Comparison of ENCODE assay signal across 13 mouse cellular contexts in the genomic region with DNA sequence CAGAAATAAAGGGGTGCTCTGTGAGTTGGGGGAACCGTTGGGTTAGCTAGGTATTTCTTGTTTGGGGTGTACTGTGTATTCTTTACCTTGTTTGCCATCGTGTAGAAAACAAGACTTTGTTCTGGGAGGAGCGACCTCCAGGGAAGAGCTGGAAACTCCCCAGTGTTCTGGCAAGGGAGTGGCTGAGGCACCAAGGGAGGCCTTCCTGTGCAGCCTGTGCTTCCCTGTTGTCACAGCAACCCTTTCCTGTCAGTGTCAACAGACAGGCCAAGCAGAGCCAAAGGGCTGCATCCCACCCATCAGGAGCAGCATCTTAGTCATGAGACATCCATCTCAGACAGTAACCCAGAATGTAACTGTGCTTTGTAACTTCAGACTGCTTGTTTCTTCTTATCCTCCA.
DNase-seq lines count a peak whose midpoint lies in the region; ATAC-seq and TF ChIP-seq lines count a peak whose summit lies in the region.
"Had no signal": no experiment of that assay in that cellular context is flagged by ENCODE, and none has a peak within 500 bp of the region (broad histone marks: within the 10 kb centered on the region; RNA-seq: fewer than 3 reads in every experiment).

No protein-coding gene starts in this region.

- DNase-seq in cerebellum, postnatal 4 days (ENCODE audit: low spot score in 2 of 2): no peak
- no peak for DNase-seq in liver, postnatal 0 days
- DNase-seq in liver, embryonic 11.5 days (ENCODE audit: low spot score): no peak
- DNase-seq in heart, adult 9 months (ENCODE audit: low spot score in 2 of 2): peak; percentile 21 to 37
- no peak for DNase-seq in layer of hippocampus, adult 9-10 months (ENCODE audit: low spot score)
- no peak for DNase-seq in forebrain, embryonic 11.5 days (ENCODE audit: low spot score)
- DNase-seq: forebrain, postnatal 0 days; right cerebral cortex, postnatal 4 days had no signal

- H3K9me3 ChIP-seq in liver, postnatal 0 days (ENCODE audit: low read length): no peaks in the 10 kb centered on the region
- no peaks in the 10 kb centered on the region for H3K9me3 ChIP-seq in liver, embryonic 11.5 days (ENCODE audit: control insufficient read depth, low read length)
- H3K9me3 ChIP-seq in forebrain, embryonic 11.5 days (ENCODE audit: control insufficient read depth, low read length): no peaks in the 10 kb centered on the region
- H3K9me3 ChIP-seq: embryonic facial prominence, embryonic 13.5 days had no signal

- no peaks in the 10 kb centered on the region for H3K36me3 ChIP-seq in liver, postnatal 0 days (replicated peaks; ENCODE audit: insufficient read depth, low read length)
- no peaks in the 10 kb centered on the region for H3K36me3 ChIP-seq in liver, embryonic 11.5 days (ENCODE audit: control insufficient read depth, insufficient read depth, low read length)
- H3K36me3 ChIP-seq in forebrain, embryonic 11.5 days (ENCODE audit: control insufficient read depth, insufficient read depth, low read length): no peaks in the 10 kb centered on the region
- H3K36me3 ChIP-seq: embryonic facial prominence, embryonic 13.5 days had no signal

- no peak for TF ChIP-seq EP300 in liver, postnatal 0 days (IDR thresholded peaks at IDR 0.05; ENCODE audit: low read depth)

- 21% methylated on average over 3 of the region's 3 CpGs for WGBS in liver, postnatal 0 days (ENCODE audit: insufficient replicate concordance)
- 20% methylated on average over 3 of the region's 3 CpGs for WGBS in liver, embryonic 11.5 days
- WGBS in forebrain, embryonic 11.5 days: 42% methylated on average over 3 of the region's 3 CpGs

- H3K4me2 ChIP-seq in liver, postnatal 0 days (ENCODE audit: low read depth, low read length): no peak overlapping the region
- H3K4me2 ChIP-seq in liver, embryonic 11.5 days: no peak overlapping the region
- no peak overlapping the region for H3K4me2 ChIP-seq in forebrain, embryonic 11.5 days (ENCODE audit: low read depth, low read length, severe bottlenecking)
- H3K4me2 ChIP-seq: embryonic facial prominence, embryonic 13.5 days had no signal

- peak; percentile 75 for ATAC-seq in cerebellum, adult (ENCODE audit: insufficient number of reproducible peaks, low FRiP score, low TSS enrichment)
- ATAC-seq in liver, postnatal 0 days: peak; percentile 54
- no peak for ATAC-seq in liver, embryonic 11.5 days (replicated peaks; ENCODE audit: low FRiP score)
- no peak for ATAC-seq in monocyte, adult 5-6 weeks (replicated peaks; ENCODE audit: insufficient number of reproducible peaks, low FRiP score, low TSS enrichment, poor library complexity, severe bottlenecking)
- ATAC-seq in forebrain, embryonic 11.5 days (replicated peaks; ENCODE audit: low FRiP score): no peak
- ATAC-seq: forebrain, postnatal 0 days; hindbrain, embryonic 16.5 days; midbrain, embryonic 16.5 days had no signal

- no peak for TF ChIP-seq CTCF in liver, postnatal 0 days (IDR thresholded peaks at IDR 0.05; ENCODE audit: low read depth)

- no peak overlapping the region for H3K4me3 ChIP-seq in liver, postnatal 0 days (ENCODE audit: low read depth, low read length)
- H3K4me3 ChIP-seq in liver, embryonic 11.5 days (ENCODE audit: low read depth, low read length): no peak overlapping the region
- no peak overlapping the region for H3K4me3 ChIP-seq in forebrain, embryonic 11.5 days (ENCODE audit: low read depth, low read length)
- H3K4me3 ChIP-seq: embryonic facial prominence, embryonic 13.5 days had no signal

- no peak overlapping the region for H3K9ac ChIP-seq in liver, postnatal 0 days (replicated peaks)
- H3K9ac ChIP-seq in liver, embryonic 11.5 days (ENCODE audit: low read depth, low read length): no peak overlapping the region
- H3K9ac ChIP-seq in forebrain, embryonic 11.5 days (ENCODE audit: low read length): no peak overlapping the region
- H3K9ac ChIP-seq: embryonic facial prominence, embryonic 13.5 days; forebrain, postnatal 0 days had no signal

- H3K27ac ChIP-seq in liver, postnatal 0 days (ENCODE audit: low read depth): no peak overlapping the region
- H3K27ac ChIP-seq in liver, embryonic 11.5 days (ENCODE audit: low read depth, low read length): no peak overlapping the region
- no peak overlapping the region for H3K27ac ChIP-seq in forebrain, embryonic 11.5 days (ENCODE audit: low read depth, low read length)
- H3K27ac ChIP-seq: embryonic facial prominence, embryonic 13.5 days had no signal

- no peaks in the 10 kb centered on the region for H3K4me1 ChIP-seq in liver, postnatal 0 days (ENCODE audit: insufficient read depth)
- no peaks in the 10 kb centered on the region for H3K4me1 ChIP-seq in liver, embryonic 11.5 days (replicated peaks; ENCODE audit: control insufficient read depth, insufficient read depth, low read length)
- no peaks in the 10 kb centered on the region for H3K4me1 ChIP-seq in forebrain, embryonic 11.5 days (replicated peaks; ENCODE audit: control insufficient read depth, insufficient read depth, low read length)
- H3K4me1 ChIP-seq: embryonic facial prominence, embryonic 13.5 days had no signal

- H3K27me3 ChIP-seq in liver, postnatal 0 days (ENCODE audit: insufficient read depth, low read length): no peaks in the 10 kb centered on the region
- H3K27me3 ChIP-seq in liver, embryonic 11.5 days (replicated peaks; ENCODE audit: control insufficient read depth, insufficient read depth, low read length): no peaks in the 10 kb centered on the region
- H3K27me3 ChIP-seq in forebrain, embryonic 11.5 days (ENCODE audit: control insufficient read depth, insufficient read depth, low read length): no peaks in the 10 kb centered on the region
- H3K27me3 ChIP-seq: embryonic facial prominence, embryonic 13.5 days had no signal

Comparison
In these comparisons a context has a peak if more than half of its experiments do, and no peak if none do; other contexts are left out.
1. ATAC-seq: peak in cerebellum, adult (single experiment) and liver, postnatal 0 days (single experiment); none in liver, embryonic 11.5 days (single experiment), monocyte, adult 5-6 weeks (single experiment) and forebrain, embryonic 11.5 days (single experiment).
2. DNase-seq: peak in heart, adult 9 months (2 of 2); none in cerebellum, postnatal 4 days (0 of 2), liver, postnatal 0 days (single experiment), liver, embryonic 11.5 days (single experiment), layer of hippocampus, adult 9-10 months (single experiment) and forebrain, embryonic 11.5 days (single experiment).